24 mouse cellular contexts compared by ENCODE assay signal in genomic region chr1:89717100-89717499, GRCm38 (mm10).
DNase-seq lines count a peak whose midpoint lies in the region; ATAC-seq and TF ChIP-seq lines count a peak whose summit lies in the region.
"Had no signal": no experiment of that assay in that cellular context is flagged by ENCODE, and none has a peak within 500 bp of the region (broad histone marks: within the 10 kb centered on the region; RNA-seq: fewer than 3 reads in every experiment).

No protein-coding gene starts in this region.

- 68% methylated on average over 4 of the region's 4 CpGs for WGBS in heart, embryonic 13.5 days
- 77% methylated on average over 4 of the region's 4 CpGs for WGBS in lung, embryonic 14.5 days
- 93% methylated on average over 4 of the region's 4 CpGs for WGBS in midbrain, embryonic 16.5 days

- no peak overlapping the region for H3K9ac ChIP-seq in heart, embryonic 13.5 days
- no peak overlapping the region for H3K9ac ChIP-seq in lung, embryonic 14.5 days
- no peak overlapping the region for H3K9ac ChIP-seq in midbrain, embryonic 16.5 days (ENCODE audit: low read depth, low read length)
- H3K9ac ChIP-seq: forebrain, embryonic 15.5 days; hindbrain, embryonic 13.5 days had no signal

- no peak overlapping the region for H3K4me3 ChIP-seq in heart, embryonic 13.5 days
- no peak overlapping the region for H3K4me3 ChIP-seq in lung, embryonic 14.5 days (ENCODE audit: low read depth, low read length)
- H3K4me3 ChIP-seq in midbrain, embryonic 16.5 days (ENCODE audit: low read depth, low read length), result no peak overlapping the region
- H3K4me3 ChIP-seq: embryonic facial prominence, embryonic 10.5 days; erythroblast, embryonic 14.5 days; forebrain, embryonic 10.5 days; forebrain, embryonic 15.5 days; heart, embryonic 10.5 days; hindbrain, embryonic 13.5 days had no signal

- H3K4me2 ChIP-seq in heart, embryonic 13.5 days, result no peak overlapping the region
- no peak overlapping the region for H3K4me2 ChIP-seq in lung, embryonic 14.5 days
- H3K4me2 ChIP-seq in midbrain, embryonic 16.5 days (ENCODE audit: low read length), result no peak overlapping the region
- H3K4me2 ChIP-seq: forebrain, embryonic 15.5 days; hindbrain, embryonic 13.5 days had no signal

- no peak for ATAC-seq in heart, embryonic 13.5 days (ENCODE audit: extremely low read depth, insufficient number of reproducible peaks, low FRiP score, low TSS enrichment)
- no peak for ATAC-seq in lung, embryonic 14.5 days (ENCODE audit: insufficient read depth)
- no peak for ATAC-seq in erythroblast, adult 5-6 weeks (replicated peaks; ENCODE audit: low FRiP score, poor library complexity, severe bottlenecking)
- no peak for ATAC-seq in midbrain, embryonic 16.5 days
- ATAC-seq: CD4-positive, CD25-positive, alpha-beta regulatory T cell, adult 4 months; forebrain, embryonic 15.5 days; hindbrain, postnatal 0 days had no signal

- H3K27me3 ChIP-seq in heart, embryonic 13.5 days (replicated peaks), result no peaks in the 10 kb centered on the region
- H3K27me3 ChIP-seq in lung, embryonic 14.5 days (ENCODE audit: insufficient read depth, low read length), result no peaks in the 10 kb centered on the region
- H3K27me3 ChIP-seq in midbrain, embryonic 16.5 days (ENCODE audit: control insufficient read depth, insufficient read depth, low read depth, low read length), result no peaks in the 10 kb centered on the region

- DNase-seq in heart, adult 8-10 months (ENCODE audit: low spot score), result no peak
- peak; percentile 37 for DNase-seq in lung, embryonic 14.5 days
- DNase-seq in lung, postnatal 14 days, result peak; percentile 48
- DNase-seq in kidney, postnatal 4 days, result no peak
- DNase-seq: adrenal gland, adult 8-10 months; adrenal gland, postnatal 36 days; B cell, adult 2 months; cerebellum, adult 2 months; cerebellum, postnatal 10 days; gastrocnemius, postnatal 36 days; heart, adult 11 months; heart, postnatal 10 days had no signal

- 0 out of 2 replicates have a peak overlapping the region, but pooled peaks have one; percentile 17 for H3K27ac ChIP-seq in heart, embryonic 13.5 days (replicated peaks)
- no peak overlapping the region for H3K27ac ChIP-seq in lung, embryonic 14.5 days (ENCODE audit: low read depth)
- H3K27ac ChIP-seq in midbrain, embryonic 16.5 days (ENCODE audit: low read length), result no peak overlapping the region
- H3K27ac ChIP-seq: embryonic facial prominence, embryonic 10.5 days; forebrain, embryonic 10.5 days; forebrain, embryonic 15.5 days; heart, embryonic 10.5 days; hindbrain, embryonic 13.5 days; hindbrain, postnatal 0 days had no signal

- TF ChIP-seq CTCF in lung, embryonic 14.5 days (IDR thresholded peaks at IDR 0.05; ENCODE audit: low read depth), result no peak

- H3K9me3 ChIP-seq in heart, embryonic 13.5 days, result no peaks in the 10 kb centered on the region
- no peaks in the 10 kb centered on the region for H3K9me3 ChIP-seq in lung, embryonic 14.5 days (ENCODE audit: low read depth, low read length)
- no peaks in the 10 kb centered on the region for H3K9me3 ChIP-seq in midbrain, embryonic 16.5 days (replicated peaks; ENCODE audit: control insufficient read depth, low read length, poor library complexity, severe bottlenecking)
- H3K9me3 ChIP-seq: embryonic facial prominence, embryonic 10.5 days; forebrain, embryonic 10.5 days; forebrain, embryonic 15.5 days; heart, embryonic 10.5 days; hindbrain, embryonic 13.5 days had no signal

- peaks cover 54% of the 10 kb centered on the region for H3K4me1 ChIP-seq in heart, embryonic 13.5 days
- no peaks in the 10 kb centered on the region; the same call in none of the 2 replicates for H3K4me1 ChIP-seq in lung, embryonic 14.5 days (ENCODE audit: insufficient read depth)
- peaks cover 30% of the 10 kb centered on the region for H3K4me1 ChIP-seq in midbrain, embryonic 16.5 days (ENCODE audit: control insufficient read depth, insufficient read depth, low read length)

- peaks cover 5% of the 10 kb centered on the region; the same call in 1 of the 2 replicates for H3K36me3 ChIP-seq in heart, embryonic 13.5 days
- H3K36me3 ChIP-seq in lung, embryonic 14.5 days (ENCODE audit: insufficient read depth), result no peaks in the 10 kb centered on the region
- H3K36me3 ChIP-seq in midbrain, embryonic 16.5 days (ENCODE audit: control insufficient read depth, insufficient read depth, low read length), result no peaks in the 10 kb centered on the region
- H3K36me3 ChIP-seq: forebrain, embryonic 15.5 days; G1E; heart, embryonic 10.5 days had no signal

Comparison
In these comparisons a context has a peak if more than half of its experiments do, and no peak if none do; other contexts are left out.
1. DNase-seq: peak in lung, embryonic 14.5 days (single experiment) and lung, postnatal 14 days (single experiment); none in heart, adult 8-10 months (single experiment) and kidney, postnatal 4 days (0 of 2).